Mouse (Mus musculus): ENCODE measurements around the gene Mapk10. TPM values are rescaled to one million over a fixed set of nuclear protein-coding genes. Genes with fewer than 3 reads are reported as not detected.

Mapk10 gene
- polyA plus RNA-seq, 1 experiment from 2014 or later = 0.32 TPM

- 77% methylated on average over 5 of the region's 5 CpGs for WGBS
- Histone ChIP-seq H3K27me3 (replicated peaks; ENCODE audit: control insufficient read depth, insufficient read depth, low read length) (no peaks in the 10 kb centered on the region), H3K9ac (ENCODE audit: low read depth, low read length) (no peak overlapping the region), H3K27ac (ENCODE audit: low read depth, low read length) (no peak overlapping the region), H3K36me3 (ENCODE audit: control insufficient read depth, insufficient read depth, low read length) (no peaks in the 10 kb centered on the region), H3K9me3 (ENCODE audit: control insufficient read depth, low read length) (no peaks in the 10 kb centered on the region), H3K4me2 (no peak overlapping the region), H3K4me1 (replicated peaks; ENCODE audit: control insufficient read depth, insufficient read depth, low read length) (no peaks in the 10 kb centered on the region), H3K4me3 (ENCODE audit: low read depth, low read length) (no peak overlapping the region)
- ATAC-seq (replicated peaks; ENCODE audit: low FRiP score) (no peak), DNase-seq (ENCODE audit: low spot score) (no peak)
Measured at GRCm38 (mm10) chr5:103020127-103020526, 191.0 kb downstream of the Mapk10 start.

- no peak overlapping the region for H3K27ac ChIP-seq (ENCODE audit: low read depth, low read length)
- H3K27me3 ChIP-seq (replicated peaks; ENCODE audit: control insufficient read depth, insufficient read depth, low read length) = no peaks in the 10 kb centered on the region
- H3K4me2 ChIP-seq = no peak overlapping the region
- no peaks in the 10 kb centered on the region for H3K4me1 ChIP-seq (replicated peaks; ENCODE audit: control insufficient read depth, insufficient read depth, low read length)
- no peaks in the 10 kb centered on the region for H3K36me3 ChIP-seq (ENCODE audit: control insufficient read depth, insufficient read depth, low read length)
- no peaks in the 10 kb centered on the region for H3K9me3 ChIP-seq (ENCODE audit: control insufficient read depth, low read length)
- WGBS = 67% methylated on average over 7 of the region's 7 CpGs
- H3K4me3 ChIP-seq (ENCODE audit: low read depth, low read length) = no peak overlapping the region
- no peak overlapping the region for H3K9ac ChIP-seq (ENCODE audit: low read depth, low read length)
- ATAC-seq (replicated peaks; ENCODE audit: low FRiP score) = no peak
- DNase-seq (ENCODE audit: low spot score) = no peak
Measured at GRCm38 (mm10) chr5:103017637-103018036, 193.5 kb downstream of the Mapk10 start.

GRCm38 (mm10) chr5:103014309-103014708 is 196.8 kb downstream of the Mapk10 start:
- H3K4me3 ChIP-seq (ENCODE audit: low read depth, low read length) = no peak overlapping the region
- DNase-seq (ENCODE audit: low spot score) (no peak), ATAC-seq (replicated peaks; ENCODE audit: low FRiP score) (no peak)
- no peak overlapping the region for H3K4me2 ChIP-seq
- no peak overlapping the region for H3K27ac ChIP-seq (ENCODE audit: low read depth, low read length)
- 86% methylated on average over 4 of the region's 4 CpGs for WGBS
- H3K36me3 ChIP-seq (ENCODE audit: control insufficient read depth, insufficient read depth, low read length) = no peaks in the 10 kb centered on the region
- no peaks in the 10 kb centered on the region for H3K4me1 ChIP-seq (replicated peaks; ENCODE audit: control insufficient read depth, insufficient read depth, low read length)
- no peak overlapping the region for H3K9ac ChIP-seq (ENCODE audit: low read depth, low read length)
- no peaks in the 10 kb centered on the region for H3K9me3 ChIP-seq (ENCODE audit: control insufficient read depth, low read length)
- H3K27me3 ChIP-seq (replicated peaks; ENCODE audit: control insufficient read depth, insufficient read depth, low read length) = no peaks in the 10 kb centered on the region

GRCm38 (mm10) chr5:103008894-103009293 is 202.2 kb downstream of the Mapk10 start:
- no peaks in the 10 kb centered on the region for H3K27me3 ChIP-seq (replicated peaks; ENCODE audit: control insufficient read depth, insufficient read depth, low read length)
- H3K27ac ChIP-seq (ENCODE audit: low read depth, low read length) = no peak overlapping the region
- no peak for DNase-seq (ENCODE audit: low spot score)
- no peak overlapping the region for H3K4me3 ChIP-seq (ENCODE audit: low read depth, low read length)
- no peak overlapping the region for H3K9ac ChIP-seq (ENCODE audit: low read depth, low read length)
- no peaks in the 10 kb centered on the region for H3K36me3 ChIP-seq (ENCODE audit: control insufficient read depth, insufficient read depth, low read length)
- no peaks in the 10 kb centered on the region for H3K9me3 ChIP-seq (ENCODE audit: control insufficient read depth, low read length)
- no peaks in the 10 kb centered on the region for H3K4me1 ChIP-seq (replicated peaks; ENCODE audit: control insufficient read depth, insufficient read depth, low read length)
- WGBS = 83% methylated on average over 4 of the region's 4 CpGs
- ATAC-seq (replicated peaks; ENCODE audit: low FRiP score) = no peak
- H3K4me2 ChIP-seq = no peak overlapping the region

GRCm38 (mm10) chr5:103002116-103002515 is 209.0 kb downstream of the Mapk10 start:
- Histone ChIP-seq H3K27ac (ENCODE audit: low read depth, low read length) (no peak overlapping the region), H3K9me3 (ENCODE audit: control insufficient read depth, low read length) (no peaks in the 10 kb centered on the region), H3K4me2 (no peak overlapping the region), H3K27me3 (replicated peaks; ENCODE audit: control insufficient read depth, insufficient read depth, low read length) (no peaks in the 10 kb centered on the region), H3K4me1 (replicated peaks; ENCODE audit: control insufficient read depth, insufficient read depth, low read length) (no peaks in the 10 kb centered on the region), H3K36me3 (ENCODE audit: control insufficient read depth, insufficient read depth, low read length) (no peaks in the 10 kb centered on the region), H3K4me3 (ENCODE audit: low read depth, low read length) (no peak overlapping the region), H3K9ac (ENCODE audit: low read depth, low read length) (no peak overlapping the region)
- ATAC-seq (replicated peaks; ENCODE audit: low FRiP score) = no peak
- WGBS = 65% methylated on average over 7 of the region's 7 CpGs
- no peak for DNase-seq (ENCODE audit: low spot score)

- Histone ChIP-seq H3K27ac (ENCODE audit: low read depth, low read length) (no peak overlapping the region), H3K4me3 (ENCODE audit: low read depth, low read length) (no peak overlapping the region), H3K4me1 (replicated peaks; ENCODE audit: control insufficient read depth, insufficient read depth, low read length) (no peaks in the 10 kb centered on the region), H3K9me3 (ENCODE audit: control insufficient read depth, low read length) (no peaks in the 10 kb centered on the region), H3K27me3 (replicated peaks; ENCODE audit: control insufficient read depth, insufficient read depth, low read length) (no peaks in the 10 kb centered on the region), H3K4me2 (no peak overlapping the region), H3K9ac (ENCODE audit: low read depth, low read length) (no peak overlapping the region), H3K36me3 (ENCODE audit: control insufficient read depth, insufficient read depth, low read length) (no peaks in the 10 kb centered on the region)
- ATAC-seq (replicated peaks; ENCODE audit: low FRiP score) = no peak
- no peak for DNase-seq (ENCODE audit: low spot score)
- 80% methylated on average over 6 of the region's 6 CpGs for WGBS
Measured at GRCm38 (mm10) chr5:103000572-103000971, 210.6 kb downstream of the Mapk10 start.

- Histone ChIP-seq H3K4me3 (ENCODE audit: low read depth, low read length) (no peak overlapping the region), H3K9ac (ENCODE audit: low read depth, low read length) (no peak overlapping the region), H3K27ac (ENCODE audit: low read depth, low read length) (no peak overlapping the region), H3K4me2 (no peak overlapping the region), H3K27me3 (replicated peaks; ENCODE audit: control insufficient read depth, insufficient read depth, low read length) (no peaks in the 10 kb centered on the region), H3K9me3 (ENCODE audit: control insufficient read depth, low read length) (no peaks in the 10 kb centered on the region), H3K4me1 (replicated peaks; ENCODE audit: control insufficient read depth, insufficient read depth, low read length) (no peaks in the 10 kb centered on the region), H3K36me3 (ENCODE audit: control insufficient read depth, insufficient read depth, low read length) (no peaks in the 10 kb centered on the region)
- no peak for ATAC-seq (replicated peaks; ENCODE audit: low FRiP score)
- no peak for DNase-seq (ENCODE audit: low spot score)
- WGBS = 86% methylated on average over 7 of the region's 7 CpGs
Measured at GRCm38 (mm10) chr5:102998524-102998923, 212.6 kb downstream of the Mapk10 start.

GRCm38 (mm10) chr5:102997907-102998306 is 213.2 kb downstream of the Mapk10 start:
- Histone ChIP-seq H3K27ac (ENCODE audit: low read depth, low read length) (no peak overlapping the region), H3K4me1 (replicated peaks; ENCODE audit: control insufficient read depth, insufficient read depth, low read length) (no peaks in the 10 kb centered on the region), H3K36me3 (ENCODE audit: control insufficient read depth, insufficient read depth, low read length) (no peaks in the 10 kb centered on the region), H3K27me3 (replicated peaks; ENCODE audit: control insufficient read depth, insufficient read depth, low read length) (no peaks in the 10 kb centered on the region), H3K9ac (ENCODE audit: low read depth, low read length) (no peak overlapping the region), H3K4me2 (no peak overlapping the region), H3K4me3 (ENCODE audit: low read depth, low read length) (no peak overlapping the region), H3K9me3 (ENCODE audit: control insufficient read depth, low read length) (no peaks in the 10 kb centered on the region)
- ATAC-seq (replicated peaks; ENCODE audit: low FRiP score) (no peak), DNase-seq (ENCODE audit: low spot score) (no peak)
- 86% methylated on average over 11 of the region's 11 CpGs for WGBS

GRCm38 (mm10) chr5:102996331-102996730 is 214.8 kb downstream of the Mapk10 start:
- H3K36me3 ChIP-seq (ENCODE audit: control insufficient read depth, insufficient read depth, low read length) = no peaks in the 10 kb centered on the region
- no peaks in the 10 kb centered on the region for H3K9me3 ChIP-seq (ENCODE audit: control insufficient read depth, low read length)
- no peaks in the 10 kb centered on the region for H3K4me1 ChIP-seq (replicated peaks; ENCODE audit: control insufficient read depth, insufficient read depth, low read length)
- H3K9ac ChIP-seq (ENCODE audit: low read depth, low read length) = no peak overlapping the region
- no peak overlapping the region for H3K27ac ChIP-seq (ENCODE audit: low read depth, low read length)
- DNase-seq (ENCODE audit: low spot score) (no peak), ATAC-seq (replicated peaks; ENCODE audit: low FRiP score) (no peak)
- H3K4me3 ChIP-seq (ENCODE audit: low read depth, low read length) = no peak overlapping the region
- H3K27me3 ChIP-seq (replicated peaks; ENCODE audit: control insufficient read depth, insufficient read depth, low read length) = no peaks in the 10 kb centered on the region
- no peak overlapping the region for H3K4me2 ChIP-seq
- 85% methylated on average over 7 of the region's 7 CpGs for WGBS

Data from liver, embryonic 11.5 days (tissue).